Mouse (Mus musculus) right cerebral cortex, postnatal 4 days (tissue): Measurements from ENCODE around the gene Olig1.

Experiments
- DNase-seq: peaks from one replicate; pipeline ENCODE4 v3.0.0-alpha.2; 2022

The Olig1 gene

DNA sequence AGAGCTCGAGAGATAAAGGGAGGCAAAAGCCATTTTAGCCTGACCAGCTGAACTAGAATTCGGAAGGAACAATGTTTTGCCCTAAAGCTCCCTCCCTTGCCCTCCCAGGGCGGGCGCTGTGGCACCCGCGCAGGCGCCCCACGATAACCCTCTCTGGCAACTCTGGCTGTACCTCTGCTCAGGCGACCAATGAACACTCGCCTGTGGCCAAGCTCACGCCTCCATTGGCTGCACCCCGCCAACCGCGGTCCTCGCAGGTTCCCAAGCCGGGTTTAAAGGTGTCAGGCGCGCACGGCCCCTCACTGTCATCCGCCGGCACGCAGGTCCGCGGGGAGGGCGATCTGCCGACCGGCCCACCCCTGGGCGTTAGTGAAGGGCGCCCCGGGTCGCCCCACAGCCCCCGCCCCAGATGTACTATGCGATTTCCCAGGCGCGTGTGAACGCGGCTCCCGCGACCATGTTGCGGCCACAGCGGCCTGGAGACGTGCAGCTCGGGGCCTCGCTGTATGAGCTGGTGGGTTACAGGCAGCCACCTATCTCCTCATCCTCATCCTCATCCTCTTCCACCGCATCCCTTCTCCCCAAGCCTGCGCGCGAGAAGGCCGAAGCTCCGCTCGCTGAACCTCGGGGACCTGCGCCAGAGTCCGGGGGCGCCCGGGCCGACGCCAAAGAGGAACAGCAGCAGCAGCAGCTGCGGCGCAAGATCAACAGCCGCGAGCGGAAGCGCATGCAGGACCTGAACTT is at the start of gene Olig1:
Gene Olig1 (plus strand): TSS at position 305 of the 744 bp plus-strand sequence.
- peak; percentile 61 for DNase-seq

DNA sequence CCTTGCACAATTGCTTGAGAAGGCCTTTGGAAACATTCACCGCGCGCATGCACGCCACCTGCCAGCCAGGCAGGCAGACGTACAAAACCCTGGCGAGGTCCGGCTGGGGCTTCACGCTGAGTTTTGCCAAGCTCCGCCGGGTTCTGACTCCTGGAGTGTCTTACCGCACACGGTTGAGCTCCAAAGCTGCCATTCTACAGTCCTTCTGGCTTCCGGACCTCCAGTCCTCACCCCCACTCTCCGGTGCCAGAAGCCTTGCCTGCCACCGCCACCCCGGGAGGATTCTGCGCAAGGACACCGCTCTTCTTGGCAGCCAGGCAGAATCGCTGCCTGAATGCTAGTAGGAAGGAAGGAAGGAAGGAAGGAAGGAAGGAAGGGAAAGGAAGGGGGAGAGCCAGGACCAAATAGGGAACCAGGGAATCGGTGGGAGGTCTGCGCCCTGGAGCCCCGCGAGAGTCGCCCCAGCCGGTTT is 47.4 kb upstream of the Olig1 start:
- DNase-seq: peak; percentile 29

DNA sequence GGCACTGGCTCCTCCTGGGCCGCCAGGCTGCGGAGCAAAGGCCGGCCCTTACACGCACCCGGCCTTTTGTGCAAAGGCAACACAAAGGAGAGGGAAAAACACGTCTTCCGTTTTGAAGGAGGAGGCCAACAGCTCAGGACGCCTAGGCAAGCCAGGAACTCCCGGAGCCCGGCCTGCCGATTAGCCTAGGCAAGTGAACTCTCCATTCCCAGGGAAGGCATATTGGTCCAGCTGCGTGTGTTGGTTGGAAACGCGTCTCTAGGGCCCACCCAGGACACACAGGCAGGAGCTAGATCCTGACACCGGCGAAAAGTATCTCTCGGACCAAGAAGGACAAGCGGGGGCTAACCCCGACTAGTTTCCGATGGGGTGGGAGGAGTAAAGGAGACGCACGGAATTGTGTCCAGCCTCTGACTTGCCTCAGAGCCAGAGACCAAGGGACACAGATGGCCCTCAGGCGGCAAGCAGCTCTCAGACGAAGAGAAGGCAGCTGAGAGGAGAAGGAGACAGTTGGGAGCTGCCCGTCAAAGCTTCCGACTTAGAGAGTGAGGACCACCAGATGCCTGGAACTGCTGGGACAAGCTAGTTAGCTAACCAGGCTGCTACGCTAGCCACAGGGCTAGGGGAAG is 46.8 kb upstream of the Olig1 start:
- DNase-seq: peak; percentile 32

DNA sequence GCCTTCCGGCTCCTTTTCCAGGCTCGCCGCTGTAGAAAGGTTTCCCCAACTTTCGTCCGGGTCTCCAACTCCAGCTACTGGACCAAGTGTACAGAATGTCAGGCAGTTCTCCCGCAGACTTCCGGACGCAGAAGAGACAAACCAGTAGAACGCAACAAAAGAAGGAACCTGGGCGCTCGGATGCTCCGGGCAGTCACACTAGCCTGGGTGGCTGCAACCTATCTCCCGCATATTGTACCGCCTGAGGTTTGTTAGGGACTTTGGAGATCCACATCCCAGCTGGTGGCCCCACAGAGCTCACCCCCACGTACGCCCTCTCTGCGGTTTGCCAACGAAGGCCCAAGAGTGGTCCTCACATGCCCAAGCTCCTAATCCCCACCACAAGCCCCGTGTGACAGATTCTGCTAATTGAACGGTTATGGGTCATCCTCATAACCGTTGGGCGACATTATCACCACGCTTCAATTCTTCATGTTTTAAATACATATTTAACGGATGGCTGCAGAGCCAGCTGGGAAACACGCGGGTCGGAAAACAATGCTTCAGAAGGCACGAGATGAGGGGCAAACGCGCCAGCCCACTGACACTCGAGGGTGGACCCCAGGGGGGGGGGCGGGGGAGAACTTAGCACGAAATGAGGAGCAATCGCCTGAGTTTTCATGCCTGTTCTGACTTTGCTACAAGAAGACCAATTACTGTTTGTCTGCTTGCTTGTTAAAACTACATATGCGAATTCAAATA is 46.1 kb upstream of the Olig1 start:
- no peak for DNase-seq

DNA sequence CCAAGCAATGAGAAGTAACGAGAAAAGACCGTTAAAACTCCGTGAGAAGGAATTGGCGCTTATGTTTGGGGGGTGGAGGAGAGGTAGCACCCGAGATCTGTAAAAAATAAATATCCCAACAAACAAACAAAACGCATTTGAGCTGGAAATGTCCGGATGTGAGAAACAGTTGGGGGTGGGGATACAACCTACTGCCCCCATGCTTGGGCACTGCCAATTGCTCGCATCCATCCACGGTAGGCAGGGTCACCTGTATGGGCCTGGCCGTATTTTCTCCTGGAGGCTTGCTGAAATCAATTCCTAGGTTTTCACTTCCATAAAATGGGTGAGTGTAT is 45.5 kb upstream of the Olig1 start:
- no peak for DNase-seq

DNA sequence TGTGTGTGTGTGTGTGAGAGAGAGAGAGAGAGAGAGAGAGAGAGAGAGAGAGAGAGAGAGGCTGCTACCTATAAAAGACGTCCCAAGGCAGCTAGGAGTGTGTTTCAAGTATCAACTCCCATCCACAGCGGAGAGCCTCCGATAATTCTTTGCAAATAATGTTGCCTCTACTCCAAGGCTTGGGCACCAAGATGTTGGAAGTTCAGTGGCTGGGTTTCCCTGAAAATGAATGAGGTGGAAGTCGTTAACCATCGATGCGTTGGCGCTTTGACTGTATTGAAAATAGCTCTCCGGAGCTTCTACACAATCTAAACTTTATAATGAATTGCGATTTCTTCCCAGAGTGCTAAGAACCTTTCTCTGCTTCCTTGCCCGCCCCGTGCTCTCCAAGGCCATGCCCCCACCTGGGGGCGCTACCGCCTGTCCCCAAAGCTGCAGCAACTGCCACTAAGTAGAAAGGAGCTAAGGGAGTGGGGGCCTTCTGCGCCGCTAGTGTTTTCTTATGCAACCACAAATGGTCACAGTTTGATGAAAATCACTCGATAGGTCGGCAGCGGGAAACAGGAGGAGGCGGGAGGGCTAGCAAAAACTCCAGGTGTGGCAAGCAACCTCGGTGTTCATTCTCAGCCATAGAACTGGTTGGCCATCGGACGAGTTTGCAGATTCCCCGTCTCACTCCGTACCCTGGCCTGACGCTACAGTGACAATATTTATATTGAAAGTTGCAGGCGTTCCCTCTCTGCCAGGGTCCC is 44.9 kb upstream of the Olig1 start:
- DNase-seq: peak; percentile 59

DNA sequence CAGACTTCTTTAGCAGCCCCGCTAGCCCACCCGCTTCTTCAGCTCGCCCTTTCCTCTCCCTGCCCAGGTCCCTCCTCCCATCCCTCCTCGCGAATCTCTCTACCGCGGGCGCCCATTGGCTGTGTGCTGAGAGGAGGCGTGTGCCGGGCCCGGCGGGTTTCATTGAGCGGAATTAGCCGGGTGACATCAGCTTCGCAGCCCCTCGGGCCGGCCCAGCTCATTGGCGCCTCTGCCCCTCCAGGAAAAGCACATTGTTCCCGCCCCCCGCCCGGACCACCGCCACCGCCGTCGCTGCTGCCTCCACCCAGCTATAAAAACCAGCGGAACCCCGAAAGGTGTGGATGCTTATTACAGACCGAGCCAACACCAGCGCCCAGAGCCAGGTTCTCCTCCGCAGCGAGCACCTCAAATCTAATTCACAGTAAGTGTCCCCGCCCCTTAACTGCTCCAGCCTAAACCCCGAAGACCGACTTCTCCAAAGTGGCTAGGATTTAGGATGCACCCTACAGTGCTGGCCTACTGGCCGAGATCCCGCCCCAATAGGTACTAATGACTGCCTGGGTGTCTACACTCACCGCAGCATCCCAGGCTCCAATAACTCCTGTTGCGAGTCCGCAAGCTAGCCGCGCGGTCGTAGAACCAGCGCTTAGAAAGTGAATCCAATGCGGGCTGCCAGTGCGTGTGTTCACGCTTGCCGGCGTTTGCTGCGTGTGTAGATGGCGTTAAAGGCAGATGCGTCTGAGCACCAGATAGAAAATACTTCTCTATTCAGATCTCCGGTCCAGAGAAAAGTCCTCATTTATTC is 44.1 kb upstream of the Olig1 start, which contains the start of gene Olig2:
Gene Olig2 (plus strand): TSS at position 225 of the 805 bp plus-strand sequence.
- DNase-seq: peak; percentile 62

DNA sequence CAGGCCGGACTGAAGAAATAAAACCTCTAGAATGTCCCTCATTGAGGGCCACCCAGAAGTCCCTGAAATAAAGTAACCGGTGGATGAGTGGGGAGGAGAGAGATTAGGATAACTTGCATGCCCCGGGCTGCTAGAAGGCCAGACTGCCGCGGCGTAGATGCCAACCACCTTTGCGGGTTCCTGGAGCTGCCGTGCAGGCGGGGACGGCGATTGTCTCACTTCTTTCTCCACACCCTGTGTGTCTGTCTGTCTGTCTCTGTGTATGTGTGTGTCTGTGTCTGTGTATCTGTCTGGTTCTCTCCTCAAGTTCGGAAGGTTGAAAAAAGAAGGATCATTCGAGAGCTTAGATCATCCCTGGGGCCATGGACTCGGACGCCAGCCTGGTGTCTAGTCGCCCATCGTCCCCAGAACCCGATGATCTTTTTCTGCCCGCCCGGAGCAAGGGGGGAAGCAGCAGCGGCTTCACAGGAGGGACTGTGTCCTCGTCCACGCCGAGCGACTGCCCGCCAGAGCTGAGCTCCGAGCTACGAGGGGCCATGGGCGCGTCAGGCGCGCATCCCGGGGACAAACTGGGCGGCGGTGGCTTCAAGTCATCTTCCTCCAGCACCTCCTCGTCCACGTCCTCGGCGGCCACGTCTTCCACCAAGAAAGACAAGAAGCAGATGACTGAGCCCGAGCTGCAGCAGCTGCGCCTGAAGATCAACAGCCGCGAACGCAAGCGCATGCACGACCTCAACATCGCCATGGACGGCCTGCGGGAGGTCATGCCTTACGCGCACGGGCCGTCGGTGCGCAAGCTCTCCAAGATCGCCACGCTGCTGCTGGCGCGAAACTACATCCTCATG is 43.3 kb upstream of the Olig1 start:
- DNase-seq: peak; percentile 21

DNA sequence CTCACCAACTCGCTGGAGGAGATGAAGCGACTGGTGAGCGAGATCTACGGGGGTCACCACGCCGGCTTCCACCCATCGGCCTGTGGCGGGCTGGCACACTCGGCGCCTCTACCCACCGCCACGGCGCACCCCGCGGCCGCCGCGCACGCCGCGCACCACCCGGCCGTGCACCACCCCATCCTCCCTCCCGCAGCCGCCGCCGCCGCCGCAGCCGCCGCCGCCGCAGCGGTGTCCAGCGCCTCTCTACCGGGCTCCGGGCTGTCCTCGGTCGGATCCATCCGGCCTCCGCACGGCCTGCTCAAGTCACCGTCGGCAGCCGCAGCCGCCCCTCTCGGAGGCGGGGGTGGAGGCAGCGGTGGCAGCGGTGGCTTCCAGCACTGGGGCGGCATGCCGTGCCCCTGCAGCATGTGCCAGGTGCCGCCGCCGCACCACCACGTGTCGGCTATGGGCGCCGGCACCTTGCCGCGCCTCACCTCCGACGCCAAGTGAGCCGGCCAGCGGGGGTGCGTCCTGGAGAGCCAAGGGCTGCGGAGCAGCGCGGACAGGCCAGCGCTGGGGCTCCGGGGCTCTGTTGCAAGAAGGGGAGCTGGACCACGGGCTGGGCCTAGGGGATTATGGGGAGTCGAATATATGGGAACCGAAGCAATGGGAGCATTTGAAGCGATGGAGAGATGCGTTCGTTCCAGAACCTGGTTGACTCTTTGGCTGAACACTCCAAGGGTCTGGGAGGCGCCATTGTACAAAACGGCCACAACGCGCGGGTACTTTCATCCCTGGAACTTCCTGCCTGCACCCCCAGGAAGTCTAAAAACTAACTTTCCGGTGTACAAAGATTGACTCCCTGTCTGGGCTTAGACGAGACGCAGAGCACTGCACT is 42.5 kb upstream of the Olig1 start:
- no peak for DNase-seq

DNA sequence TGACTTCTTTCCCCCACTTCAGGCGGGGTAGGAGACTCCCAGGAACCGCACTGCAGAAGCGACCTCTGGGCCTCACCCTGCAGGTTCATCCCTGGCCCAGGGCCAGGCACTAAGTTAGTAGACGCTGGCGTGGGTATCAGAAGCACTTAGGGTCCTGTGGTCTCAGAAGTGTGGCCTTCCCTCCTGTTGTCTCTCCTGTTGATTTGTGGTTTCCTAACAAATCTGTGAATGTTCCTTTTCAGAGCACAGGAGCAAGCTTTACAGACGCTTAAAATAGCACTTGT is 41.9 kb upstream of the Olig1 start:
- peak; percentile 24 for DNase-seq

DNA sequence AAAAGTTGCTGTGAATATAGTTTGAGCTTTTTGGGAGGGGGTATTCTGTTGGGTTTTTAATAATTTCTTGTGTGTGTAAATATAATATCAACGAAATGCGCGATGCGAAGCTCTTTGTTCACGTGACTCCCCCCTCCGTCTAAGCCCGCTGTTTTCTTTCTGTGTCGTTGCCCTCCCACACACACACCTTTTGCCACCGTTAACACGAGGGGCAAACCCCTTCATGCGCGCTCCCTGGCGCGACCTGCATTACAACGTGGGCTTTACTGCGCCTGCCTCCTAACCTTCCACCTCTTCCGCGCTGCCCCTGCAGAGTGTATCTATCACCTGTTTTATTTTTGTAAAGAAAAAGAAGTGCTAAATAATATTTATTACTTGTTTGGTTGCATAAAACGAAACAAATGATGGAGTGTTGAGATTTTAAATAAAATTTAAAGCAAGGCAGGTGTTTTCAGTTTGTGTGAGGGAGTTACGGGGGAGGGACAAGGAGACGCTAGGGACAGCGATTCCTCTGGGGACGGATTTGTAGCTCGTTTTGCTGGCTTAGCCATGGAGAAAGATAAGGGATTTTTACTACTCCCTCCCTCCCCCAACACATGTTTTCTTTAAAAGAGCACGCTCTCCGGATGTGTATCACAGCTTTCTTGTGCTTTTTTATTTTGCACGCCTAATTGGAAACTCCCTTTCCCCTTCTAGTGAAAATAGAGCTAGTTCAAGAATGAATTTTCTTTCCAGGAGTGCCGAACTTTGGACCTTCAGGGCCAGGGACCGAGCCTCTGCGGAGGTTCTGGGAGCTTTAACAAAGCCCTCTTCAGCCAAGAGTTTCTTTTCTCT is 41.1 kb upstream of the Olig1 start:
- no peak for DNase-seq

DNA sequence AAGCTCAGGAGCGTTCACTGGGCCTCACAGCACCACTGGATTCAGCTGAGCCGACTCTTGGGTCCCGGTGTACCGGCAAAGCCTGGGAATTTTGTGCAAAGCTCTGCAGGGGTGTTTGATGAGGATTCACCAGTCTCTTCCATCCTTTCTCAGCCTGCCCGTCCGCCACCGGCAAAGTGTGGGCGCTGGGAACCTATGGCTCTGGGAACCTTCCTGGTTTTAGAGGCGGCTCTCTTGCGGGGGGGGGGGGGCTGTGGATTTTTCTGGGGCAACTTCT is 40.6 kb upstream of the Olig1 start:
- no peak for DNase-seq

DNA sequence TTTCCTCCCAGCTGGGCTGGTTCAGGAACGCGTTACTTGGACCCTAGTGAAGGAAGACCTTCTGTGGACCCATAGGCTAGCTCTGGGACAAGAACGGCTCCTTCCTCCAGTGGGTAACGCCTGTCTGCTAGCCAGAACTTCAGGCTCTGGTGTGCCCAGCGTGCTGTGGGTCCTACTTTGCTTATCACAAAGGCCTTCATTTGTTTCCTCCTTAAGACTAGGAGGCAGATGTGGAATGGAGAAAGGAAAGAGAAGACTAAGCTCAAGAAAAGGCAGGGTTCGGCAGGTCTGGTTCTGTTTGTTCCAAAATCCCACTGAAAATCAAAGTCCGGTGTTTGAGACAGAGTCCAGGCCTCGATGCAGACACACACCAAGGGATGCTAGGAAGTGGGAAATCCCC is 39.9 kb upstream of the Olig1 start:
- no peak for DNase-seq

DNA sequence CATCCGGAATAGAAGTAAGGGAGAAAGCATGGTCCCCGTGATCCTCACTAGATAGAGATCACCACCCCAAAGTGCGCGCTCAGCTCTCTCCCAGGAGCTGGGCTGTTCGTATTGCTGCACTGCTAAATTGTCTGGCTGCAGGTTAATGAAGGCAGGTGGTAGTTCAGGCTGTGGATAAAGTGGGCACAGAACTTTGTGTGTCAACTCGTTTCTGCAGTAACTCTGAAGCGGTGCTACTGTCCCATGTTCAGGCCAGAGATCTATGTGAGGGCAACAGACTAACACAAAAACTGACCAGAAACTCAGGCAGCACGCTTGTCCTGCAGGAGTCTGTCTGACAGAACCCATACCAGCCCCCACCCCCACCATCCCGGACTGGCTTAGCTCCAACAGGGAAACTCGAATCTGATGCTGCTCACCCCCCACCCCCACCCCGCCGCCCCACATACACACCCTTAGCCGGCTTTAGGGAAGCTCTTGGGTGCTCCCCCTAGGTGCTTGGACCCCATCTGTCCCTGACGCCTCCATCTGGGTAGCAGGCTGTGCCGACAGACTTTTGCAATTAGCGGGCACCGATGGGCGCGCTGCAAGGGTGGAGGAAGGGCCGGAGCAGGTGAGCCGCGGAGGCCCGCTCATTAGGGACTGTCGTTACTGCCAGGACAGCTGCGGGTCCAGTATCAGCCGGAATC is 37.6 kb upstream of the Olig1 start:
- DNase-seq: no peak

DNA sequence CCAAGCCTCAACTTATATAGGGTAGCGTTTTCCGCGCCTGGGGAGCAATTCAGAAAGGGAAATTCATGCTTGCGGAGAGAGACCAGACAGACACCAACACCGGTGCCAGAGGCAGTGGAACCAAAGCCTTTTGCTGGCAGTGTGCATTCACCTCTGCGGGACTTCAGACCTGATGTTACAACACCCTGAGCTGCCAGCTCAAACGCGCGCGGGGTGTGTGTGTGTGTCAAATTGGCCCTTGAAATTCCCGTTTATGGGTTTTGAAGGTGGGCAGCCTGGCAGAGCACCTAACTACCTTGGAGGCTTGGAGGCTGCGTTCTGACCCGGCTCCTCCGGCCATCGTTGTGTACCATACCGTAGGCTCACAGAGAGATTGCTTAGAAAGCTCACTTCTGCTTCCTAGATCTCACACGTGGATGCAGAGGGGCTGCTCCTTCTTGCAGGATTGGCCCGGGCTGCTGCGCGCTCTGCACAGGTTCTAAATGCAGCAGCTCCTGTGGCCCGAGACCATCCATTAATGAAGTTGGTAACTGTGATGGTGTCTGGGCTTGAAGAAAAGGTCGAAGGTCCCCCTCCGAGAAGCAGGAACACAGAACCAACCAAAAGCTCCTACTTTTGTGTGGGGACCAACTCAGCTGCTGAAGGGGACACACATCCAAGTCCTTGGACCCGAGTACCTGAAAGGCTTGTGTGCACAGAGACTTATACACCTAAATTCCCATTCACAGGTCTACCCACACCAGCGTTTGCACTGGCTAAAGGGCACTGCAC is 36.9 kb upstream of the Olig1 start:
- no peak for DNase-seq

DNA sequence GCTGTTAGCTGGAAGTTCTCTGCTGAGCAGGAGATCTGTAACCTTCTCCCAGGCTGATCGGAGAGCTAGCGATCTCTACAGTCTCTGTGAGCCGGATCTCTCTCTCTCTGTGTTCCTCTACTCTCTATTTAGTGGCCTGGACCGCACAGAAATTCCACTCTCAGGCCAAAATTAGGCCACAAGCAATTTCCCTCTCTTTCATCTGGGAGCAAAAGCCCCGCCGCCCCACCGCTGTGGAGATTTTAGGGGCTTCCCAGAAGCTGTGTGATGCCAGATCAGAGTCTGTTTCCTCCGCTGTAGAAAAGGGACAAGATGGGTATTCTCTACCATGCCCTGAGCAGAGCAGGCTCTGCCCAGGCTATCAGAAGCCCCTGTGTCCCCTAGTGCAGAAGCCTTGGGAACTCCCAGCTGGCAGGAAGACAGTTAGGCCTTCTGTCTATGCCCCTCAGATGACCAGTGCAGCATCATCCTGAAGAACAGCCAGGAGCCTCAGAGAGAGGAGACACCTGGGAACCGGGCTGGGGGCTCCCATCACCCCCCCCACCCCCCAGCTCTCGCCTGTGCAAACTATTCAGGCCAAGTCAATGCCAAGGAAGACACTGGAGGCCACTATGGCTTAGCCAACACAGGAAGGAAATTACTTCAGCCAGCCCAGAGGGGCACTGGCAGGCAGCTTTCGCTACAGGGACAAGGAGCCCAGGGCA is 36.2 kb upstream of the Olig1 start:
- no peak for DNase-seq

DNA sequence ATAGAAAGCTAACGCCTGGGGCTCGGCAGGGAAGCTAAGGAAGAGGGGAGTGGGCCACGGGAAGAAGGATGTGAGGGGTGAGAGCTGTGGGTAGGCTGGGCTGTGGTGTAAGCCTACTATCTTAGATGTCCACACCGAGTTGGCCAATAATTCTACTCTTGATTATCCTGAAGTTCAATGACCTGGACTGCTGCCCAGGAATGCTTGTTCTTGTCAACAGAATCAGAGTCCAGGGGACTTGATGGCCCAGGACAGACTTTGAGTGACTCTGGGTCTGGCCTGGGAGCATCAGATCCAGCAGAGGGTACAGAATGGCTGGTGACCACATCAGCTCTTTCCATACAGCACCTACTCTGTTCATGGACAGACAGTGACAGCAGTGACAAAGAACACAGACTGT is 30.5 kb upstream of the Olig1 start:
- no peak for DNase-seq

DNA sequence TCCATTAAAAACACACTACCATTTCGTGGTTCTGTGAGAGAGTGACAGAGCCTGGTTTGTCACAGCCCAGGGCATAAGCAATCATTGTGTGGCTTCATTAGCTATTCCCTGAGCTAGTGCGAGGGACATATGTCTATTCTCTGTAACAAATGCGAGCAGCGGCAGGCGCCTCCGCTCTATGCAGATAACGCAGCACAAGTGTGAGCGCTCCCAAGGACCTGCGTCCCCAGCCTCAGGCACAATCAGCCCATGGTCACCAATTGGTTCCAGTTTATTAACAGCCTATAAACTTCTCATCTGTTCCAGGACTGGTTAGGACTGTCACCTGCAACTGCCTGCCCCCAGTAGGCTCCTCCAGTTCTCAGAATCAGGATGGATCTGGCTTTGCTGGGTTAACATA is 23.3 kb upstream of the Olig1 start:
- DNase-seq: no peak
